ENCODE assay signal across 39 mouse cellular contexts in genomic region chr11:99557976-99558745, GRCm38 (mm10). TPM values are rescaled to one million over a fixed set of nuclear protein-coding genes. Genes with fewer than 3 reads are reported as not detected.
DNase-seq lines count a peak whose midpoint lies in the region; TF ChIP-seq lines count a peak whose summit lies in the region.
"Had no signal": no experiment of that assay in that cellular context is flagged by ENCODE, and none has a peak within 500 bp of the region (broad histone marks: within the 10 kb centered on the region; RNA-seq: fewer than 3 reads in every experiment).

No protein-coding gene starts in this region.

- no peak for TF ChIP-seq CTCF in embryonic fibroblast, embryonic 13.5 days (IDR thresholded peaks at IDR 0.05; ENCODE audit: borderline replicate concordance, insufficient read depth, low read length)

- H3K4me1 ChIP-seq in embryonic fibroblast, embryonic 13.5 days (ENCODE audit: control insufficient read depth, insufficient read depth, low read length): peaks cover 9% of the 10 kb centered on the region; the same call in 1 of the 2 replicates
- H3K4me1 ChIP-seq: hindbrain, embryonic 15.5 days; limb, embryonic 12.5 days; liver, embryonic 15.5 days; lung, embryonic 15.5 days; midbrain, embryonic 10.5 days had no signal

- peak; percentile 6 for DNase-seq in layer of hippocampus, adult 9-11 months
- no peak for DNase-seq in layer of hippocampus, postnatal 10 days (ENCODE audit: low spot score in 2 of 2)
- DNase-seq in 3134 (ENCODE audit: extremely low read depth, insufficient read length, low spot score) (peak; percentile 15), 3T3-L1 (ENCODE audit: low read depth, low spot score) (peak; percentile 32)
- DNase-seq in left cerebral cortex, adult 9 months (ENCODE audit: low spot score in 2 of 2): no peak
- DNase-seq: adrenal gland, postnatal 25 days; cerebellum, adult 2 months; cerebellum, postnatal 14 days; gastrocnemius, adult 2 months; gastrocnemius, postnatal 36 days; heart, adult 18-20 months; kidney, adult 11 months; right cerebral cortex, postnatal 4 days had no signal

- H3K4me3 ChIP-seq in embryonic fibroblast, embryonic 13.5 days (ENCODE audit: insufficient read depth, low read length): no peak overlapping the region
- H3K4me3 ChIP-seq: gastrocnemius, adult 2 months; hindbrain, embryonic 15.5 days; limb, embryonic 12.5 days; liver, embryonic 15.5 days; lung, embryonic 15.5 days; midbrain, embryonic 10.5 days had no signal

- H3K27ac ChIP-seq in embryonic fibroblast, embryonic 13.5 days (ENCODE audit: insufficient read depth, low read length): peak overlapping the region; percentile 34; the same call in 1 of the 2 replicates
- H3K27ac ChIP-seq: gastrocnemius, adult 2 months; hindbrain, embryonic 15.5 days; limb, embryonic 12.5 days; liver, embryonic 15.5 days; lung, embryonic 15.5 days; midbrain, embryonic 10.5 days had no signal

- no peak for TF ChIP-seq POLR2A in embryonic fibroblast, embryonic 13.5 days (IDR thresholded peaks at IDR 0.05; ENCODE audit: low read depth, low read length)

RNA-seq across cellular contexts. Expression of gene Gm11939, which starts 1.1 kb away (rescaled TPM):
- total RNA-seq in layer of hippocampus, postnatal 10 days (2021): not detected
- not detected in 2 replicates for polyA plus RNA-seq in embryonic fibroblast, embryonic 13.5 days (2011; ENCODE audit: insufficient read length, low read depth, missing spikeins)
- total RNA-seq: adrenal gland, adult 18-20 months; adrenal gland, postnatal 25 days; gastrocnemius, adult 2 months; gastrocnemius, postnatal 36 days; heart, adult 18-20 months; hematopoietic stem cell, adult 5-6 weeks; left cerebral cortex, adult 18-20 months; left cerebral cortex, postnatal 25 days; liver, adult 2 months; megakaryocyte progenitor cell, adult 5-6 weeks; MEL; neutrophil, adult 5-6 weeks had no signal
- polyA plus RNA-seq: cerebellum, adult 2 months; cortical plate, adult 2 months; forebrain, embryonic 14.5 days; frontal cortex, adult 2 months; heart, embryonic 11.5 days; heart, postnatal 0 days; hindbrain, embryonic 15.5 days; inflammation-experienced regulatory T-cells, adult 6 months; kidney, embryonic 16.5 days; limb, embryonic 12.5 days; liver, adult 2 months; liver, embryonic 15.5 days; lung, embryonic 15.5 days; midbrain, embryonic 10.5 days; midbrain, embryonic 16.5 days; neural tube, embryonic 11.5 days; spleen, adult 2 months; testis, adult 2 months; thymus, postnatal 0 days had no signal

RNA-seq across cellular contexts. Expression of gene Krtap3-2, which starts 1.5 kb away (rescaled TPM):
- not detected for total RNA-seq in layer of hippocampus, postnatal 10 days (2021)
- not detected in 2 replicates for polyA plus RNA-seq in embryonic fibroblast, embryonic 13.5 days (2011; ENCODE audit: insufficient read length, low read depth, missing spikeins)
- total RNA-seq: adrenal gland, adult 18-20 months; adrenal gland, postnatal 25 days; gastrocnemius, adult 2 months; gastrocnemius, postnatal 36 days; heart, adult 18-20 months; hematopoietic stem cell, adult 5-6 weeks; left cerebral cortex, adult 18-20 months; left cerebral cortex, postnatal 25 days; liver, adult 2 months; megakaryocyte progenitor cell, adult 5-6 weeks; MEL; neutrophil, adult 5-6 weeks had no signal
- polyA plus RNA-seq: cerebellum, adult 2 months; cortical plate, adult 2 months; forebrain, embryonic 14.5 days; frontal cortex, adult 2 months; heart, embryonic 11.5 days; heart, postnatal 0 days; hindbrain, embryonic 15.5 days; inflammation-experienced regulatory T-cells, adult 6 months; kidney, embryonic 16.5 days; limb, embryonic 12.5 days; liver, adult 2 months; liver, embryonic 15.5 days; lung, embryonic 15.5 days; midbrain, embryonic 10.5 days; midbrain, embryonic 16.5 days; neural tube, embryonic 11.5 days; spleen, adult 2 months; testis, adult 2 months; thymus, postnatal 0 days had no signal

RNA-seq across cellular contexts. Expression of gene Krtap3-3, which starts 7.5 kb away (rescaled TPM):
- total RNA-seq in layer of hippocampus, postnatal 10 days (2021): not detected
- polyA plus RNA-seq in embryonic fibroblast, embryonic 13.5 days (2011; ENCODE audit: insufficient read length, low read depth, missing spikeins): not detected in 2 replicates
- total RNA-seq: adrenal gland, adult 18-20 months; adrenal gland, postnatal 25 days; gastrocnemius, adult 2 months; gastrocnemius, postnatal 36 days; heart, adult 18-20 months; hematopoietic stem cell, adult 5-6 weeks; left cerebral cortex, adult 18-20 months; left cerebral cortex, postnatal 25 days; liver, adult 2 months; megakaryocyte progenitor cell, adult 5-6 weeks; MEL; neutrophil, adult 5-6 weeks had no signal
- polyA plus RNA-seq: cerebellum, adult 2 months; cortical plate, adult 2 months; forebrain, embryonic 14.5 days; frontal cortex, adult 2 months; heart, embryonic 11.5 days; heart, postnatal 0 days; hindbrain, embryonic 15.5 days; inflammation-experienced regulatory T-cells, adult 6 months; kidney, embryonic 16.5 days; limb, embryonic 12.5 days; liver, adult 2 months; liver, embryonic 15.5 days; lung, embryonic 15.5 days; midbrain, embryonic 10.5 days; midbrain, embryonic 16.5 days; neural tube, embryonic 11.5 days; spleen, adult 2 months; testis, adult 2 months had no signal

RNA-seq across cellular contexts. Expression of gene Krtap3-1, which starts 8.3 kb away (rescaled TPM):
- total RNA-seq in layer of hippocampus, postnatal 10 days (2021): not detected
- polyA plus RNA-seq in embryonic fibroblast, embryonic 13.5 days (2011; ENCODE audit: insufficient read length, low read depth, missing spikeins): not detected in 2 replicates
- total RNA-seq: adrenal gland, adult 18-20 months; adrenal gland, postnatal 25 days; gastrocnemius, adult 2 months; gastrocnemius, postnatal 36 days; heart, adult 18-20 months; hematopoietic stem cell, adult 5-6 weeks; left cerebral cortex, adult 18-20 months; left cerebral cortex, postnatal 25 days; liver, adult 2 months; megakaryocyte progenitor cell, adult 5-6 weeks; MEL; neutrophil, adult 5-6 weeks had no signal
- polyA plus RNA-seq: cerebellum, adult 2 months; cortical plate, adult 2 months; forebrain, embryonic 14.5 days; frontal cortex, adult 2 months; heart, embryonic 11.5 days; heart, postnatal 0 days; hindbrain, embryonic 15.5 days; inflammation-experienced regulatory T-cells, adult 6 months; kidney, embryonic 16.5 days; limb, embryonic 12.5 days; liver, adult 2 months; liver, embryonic 15.5 days; lung, embryonic 15.5 days; midbrain, embryonic 10.5 days; midbrain, embryonic 16.5 days; neural tube, embryonic 11.5 days; spleen, adult 2 months; thymus, postnatal 0 days had no signal

RNA-seq across cellular contexts. Expression of gene Krt40, which starts 15.2 kb away (rescaled TPM):
- not detected for total RNA-seq in layer of hippocampus, postnatal 10 days (2021)
- polyA plus RNA-seq in embryonic fibroblast, embryonic 13.5 days (2011; ENCODE audit: insufficient read length, low read depth, missing spikeins): not detected in 2 replicates
- total RNA-seq: adrenal gland, adult 18-20 months; adrenal gland, postnatal 25 days; gastrocnemius, adult 2 months; gastrocnemius, postnatal 36 days; heart, adult 18-20 months; hematopoietic stem cell, adult 5-6 weeks; left cerebral cortex, adult 18-20 months; left cerebral cortex, postnatal 25 days; liver, adult 2 months; megakaryocyte progenitor cell, adult 5-6 weeks; MEL; neutrophil, adult 5-6 weeks had no signal
- polyA plus RNA-seq: cerebellum, adult 2 months; cortical plate, adult 2 months; forebrain, embryonic 14.5 days; heart, embryonic 11.5 days; heart, postnatal 0 days; hindbrain, embryonic 15.5 days; inflammation-experienced regulatory T-cells, adult 6 months; kidney, embryonic 16.5 days; limb, embryonic 12.5 days; liver, adult 2 months; liver, embryonic 15.5 days; lung, embryonic 15.5 days; midbrain, embryonic 10.5 days; midbrain, embryonic 16.5 days; neural tube, embryonic 11.5 days; spleen, adult 2 months; testis, adult 2 months; thymus, postnatal 0 days had no signal

Comparison
In these comparisons a context has a peak if more than half of its experiments do, and no peak if none do; other contexts are left out.
1. DNase-seq: peak in layer of hippocampus, adult 9-11 months (single experiment), 3134 (single experiment) and 3T3-L1 (single experiment); none in layer of hippocampus, postnatal 10 days (0 of 2) and left cerebral cortex, adult 9 months (0 of 2).